Mouse (Mus musculus) liver, embryonic 16.5 days (tissue): ENCODE measurements around the gene Gclm. TPM values are rescaled to one million over a fixed set of nuclear protein-coding genes. Genes with fewer than 3 reads are reported as not detected.

ENCODE experiments used
- ATAC-seq: fragments of 200-750 bp; cut with Nextera tagmentation; 2 replicates; pipeline ENCODE4 v1.8.0; 2017; ENCODE audit warnings: low read depth, mild to moderate bottlenecking, moderate number of reproducible peaks, moderate library complexity
- H3K27ac ChIP-seq: fragments of 300-500 bp; sonication (generic); 2 replicates; pipeline ENCODE4 v1.5.1; 2014; ENCODE audit warnings: mild to moderate bottlenecking, low read length
- H3K27me3 ChIP-seq: fragments of 300-500 bp; sonication (generic); 2 replicates; pipeline ENCODE4 v1.6.1; 2014; ENCODE audit warnings: low read depth, low read length, mixed read lengths; ENCODE audit not compliant: control insufficient read depth, insufficient read depth
- H3K36me3 ChIP-seq: fragments of 300-500 bp; sonication (generic); 2 replicates; pipeline ENCODE4 v1.6.1; 2014; ENCODE audit warnings: mild to moderate bottlenecking; ENCODE audit not compliant: control insufficient read depth, insufficient read depth
- H3K4me1 ChIP-seq: fragments of 300-500 bp; sonication (generic); 2 replicates; pipeline ENCODE4 v1.6.1; 2014; ENCODE audit warnings: low read depth, low read length, mixed read lengths; ENCODE audit not compliant: control insufficient read depth
- H3K4me2 ChIP-seq: fragments of 300-500 bp; sonication (generic); 2 replicates; pipeline ENCODE4 v1.6.1; 2014; ENCODE audit warnings: low read depth, low read length, mixed read lengths
- H3K4me3 ChIP-seq: fragments of 300-500 bp; sonication (generic); 2 replicates; pipeline ENCODE4 v1.5.1; 2014; ENCODE audit warnings: low read depth, mild to moderate bottlenecking, low read length
- H3K9ac ChIP-seq: fragments of 300-500 bp; sonication (generic); 2 replicates; pipeline ENCODE4 v1.6.1; 2014; ENCODE audit warnings: low read depth, low read length
- H3K9me3 ChIP-seq: fragments of 300-500 bp; sonication (generic); replicated peaks from 2 replicates; pipeline ENCODE4 v1.6.1; 2016; ENCODE audit warnings: low read length; ENCODE audit not compliant: control insufficient read depth
- WGBS: fragments of 180-500 bp; shearing (Covaris S2); extraction: QIAGEN DNeasy Blood & Tissue Kit; methylation state at CpG from one replicate; pipeline ENCODE4 v1.1.7; 2014; ENCODE audit not compliant: insufficient replicate concordance; 5-methylcytosine and 5-hydroxymethylcytosine counted together
- polyA plus RNA-seq: library from polyadenylated mRNA; unstranded; fragments of >200 nt; fragmentation: Nextera tagmentation; extraction: Ambion mirVana; gene quantifications from 2 replicates; pipeline ENCODE4 v1.2.1, GENCODE M21; 2015

Gene Gclm
- 385 and 388 TPM in 2 replicates for polyA plus RNA-seq

- peak within 1 kb of the TSS; percentile 100 for H3K27ac ChIP-seq
- H3K9me3 ChIP-seq = no peaks in the 10 kb centered on the region
- peak within 1 kb of the TSS; percentile 98 for H3K4me3 ChIP-seq
- H3K9ac ChIP-seq = peak within 1 kb of the TSS; percentile 100
- WGBS = under 1% methylated on average over 55 of the region's 90 CpGs
- no peaks in the 10 kb centered on the region for H3K27me3 ChIP-seq
- peaks cover 40% of the 10 kb centered on the region for H3K4me1 ChIP-seq
- peaks cover 4% of the 10 kb centered on the region for H3K36me3 ChIP-seq
- H3K4me2 ChIP-seq = peak within 1 kb of the TSS; percentile 79
- peak; percentile 84 for ATAC-seq
Observed at GRCm38 (mm10) chr3:122245215-122245877, at the start of gene Gclm. Gene Gclm, plus strand, starts transcription at chr3:122245557.

- no peak overlapping the region for H3K9ac ChIP-seq
- no peak overlapping the region for H3K4me3 ChIP-seq
- H3K4me2 ChIP-seq = no peak overlapping the region
- no peaks in the 10 kb centered on the region for H3K36me3 ChIP-seq
- no peaks in the 10 kb centered on the region for H3K27me3 ChIP-seq
- no peaks in the 10 kb centered on the region for H3K9me3 ChIP-seq
- peaks cover 2% of the 10 kb centered on the region for H3K4me1 ChIP-seq
- WGBS = 60% methylated on average over 4 of the region's 4 CpGs
- peak overlapping the region; percentile 64 for H3K27ac ChIP-seq
- no peak for ATAC-seq
Observed at GRCm38 (mm10) chr3:122196621-122197298, 48.6 kb upstream of the Gclm start.

- Histone ChIP-seq H3K4me2 (no peak overlapping the region), H3K4me3 (no peak overlapping the region), H3K4me1 (peaks cover 6% of the 10 kb centered on the region), H3K9ac (no peak overlapping the region), H3K27ac (peak overlapping the region; percentile 82), H3K27me3 (no peaks in the 10 kb centered on the region), H3K9me3 (no peaks in the 10 kb centered on the region), H3K36me3 (no peaks in the 10 kb centered on the region)
- 42% methylated on average over 2 of the region's 2 CpGs for WGBS
- ATAC-seq = no peak
Observed at GRCm38 (mm10) chr3:122198532-122198931, 46.8 kb upstream of the Gclm start.

- no peaks in the 10 kb centered on the region for H3K36me3 ChIP-seq
- no peak overlapping the region for H3K4me3 ChIP-seq
- no peak overlapping the region for H3K9ac ChIP-seq
- no peaks in the 10 kb centered on the region for H3K27me3 ChIP-seq
- WGBS = 52% methylated on average over 8 of the region's 8 CpGs
- peak; percentile 90 for ATAC-seq
- H3K4me1 ChIP-seq = peaks cover 6% of the 10 kb centered on the region
- no peaks in the 10 kb centered on the region for H3K9me3 ChIP-seq
- no peak overlapping the region for H3K4me2 ChIP-seq
- H3K27ac ChIP-seq = peak overlapping the region; percentile 82
Observed at GRCm38 (mm10) chr3:122198966-122199381, 46.4 kb upstream of the Gclm start.

GRCm38 (mm10) chr3:122199600-122199999 is 45.8 kb upstream of the Gclm start:
- Histone ChIP-seq H3K4me3 (no peak overlapping the region), H3K36me3 (no peaks in the 10 kb centered on the region), H3K27me3 (no peaks in the 10 kb centered on the region), H3K9ac (no peak overlapping the region), H3K9me3 (no peaks in the 10 kb centered on the region), H3K4me1 (peaks cover 6% of the 10 kb centered on the region), H3K27ac (peak overlapping the region; percentile 66), H3K4me2 (no peak overlapping the region)
- WGBS = 63% methylated on average over 4 of the region's 4 CpGs
- ATAC-seq = no peak

GRCm38 (mm10) chr3:122200017-122200416 is 45.3 kb upstream of the Gclm start:
- WGBS = 63% methylated on average over 5 of the region's 5 CpGs
- peak overlapping the region; percentile 66 for H3K27ac ChIP-seq
- H3K36me3 ChIP-seq = no peaks in the 10 kb centered on the region
- no peaks in the 10 kb centered on the region for H3K27me3 ChIP-seq
- peaks cover 6% of the 10 kb centered on the region for H3K4me1 ChIP-seq
- no peak overlapping the region for H3K4me3 ChIP-seq
- no peak overlapping the region for H3K4me2 ChIP-seq
- H3K9ac ChIP-seq = no peak overlapping the region
- no peak for ATAC-seq
- H3K9me3 ChIP-seq = no peaks in the 10 kb centered on the region

GRCm38 (mm10) chr3:122200447-122200846 is 44.9 kb upstream of the Gclm start:
- WGBS = 59% methylated on average over 5 of the region's 5 CpGs
- no peaks in the 10 kb centered on the region for H3K27me3 ChIP-seq
- no peak overlapping the region for H3K4me2 ChIP-seq
- H3K27ac ChIP-seq = no peak overlapping the region
- no peak for ATAC-seq
- no peak overlapping the region for H3K4me3 ChIP-seq
- H3K9ac ChIP-seq = no peak overlapping the region
- H3K9me3 ChIP-seq = no peaks in the 10 kb centered on the region
- peaks cover 6% of the 10 kb centered on the region for H3K4me1 ChIP-seq
- no peaks in the 10 kb centered on the region for H3K36me3 ChIP-seq

GRCm38 (mm10) chr3:122202307-122202732 is 43.0 kb upstream of the Gclm start:
- H3K9me3 ChIP-seq = no peaks in the 10 kb centered on the region
- H3K4me2 ChIP-seq = no peak overlapping the region
- no peak overlapping the region for H3K4me3 ChIP-seq
- no peak for ATAC-seq
- H3K27ac ChIP-seq = no peak overlapping the region
- no peaks in the 10 kb centered on the region for H3K36me3 ChIP-seq
- 10% methylated on average over 5 of the region's 5 CpGs for WGBS
- peaks cover 6% of the 10 kb centered on the region for H3K4me1 ChIP-seq
- H3K9ac ChIP-seq = no peak overlapping the region
- H3K27me3 ChIP-seq = no peaks in the 10 kb centered on the region

GRCm38 (mm10) chr3:122203675-122204329 is 41.6 kb upstream of the Gclm start:
- Histone ChIP-seq H3K4me2 (no peak overlapping the region), H3K27ac (no peak overlapping the region), H3K9ac (no peak overlapping the region), H3K4me1 (peaks cover 6% of the 10 kb centered on the region), H3K27me3 (no peaks in the 10 kb centered on the region), H3K4me3 (no peak overlapping the region), H3K9me3 (no peaks in the 10 kb centered on the region), H3K36me3 (no peaks in the 10 kb centered on the region)
- WGBS = 62% methylated on average over 9 of the region's 9 CpGs
- ATAC-seq = no peak
